Mouse (Mus musculus) mesoderm, embryonic 11.5 days (tissue): Measurements from ENCODE around the gene Zfp524.
"Not testable (repeated sequence)": the region's sequence is repeated elsewhere in the genome, so short reads cannot be mapped to it uniquely, and the experiment has no call there.

ENCODE experiments used
- DNase-seq: peaks from one replicate; pipeline ENCODE4 v3.0.0-alpha.2; 2012; ENCODE audit warnings: low read depth, low spot score

Gene Zfp524

GRCm38 (mm10) chr7:5016057-5016456, 1.8 kb downstream of the Zfp524 start:
- DNase-seq: no peak

- no peak for DNase-seq
Observed at GRCm38 (mm10) chr7:5016920-5017319, 2.7 kb downstream of the Zfp524 start.

- DNase-seq: no peak
Observed at GRCm38 (mm10) chr7:5017352-5017751, 3.1 kb downstream of the Zfp524 start.

GRCm38 (mm10) chr7:5017931-5018330, 3.7 kb downstream of the Zfp524 start:
- DNase-seq: no peak

GRCm38 (mm10) chr7:5019576-5019975, 5.4 kb downstream of the Zfp524 start:
- not testable (repeated sequence) for DNase-seq

GRCm38 (mm10) chr7:5020000-5020681, 5.9 kb downstream of the Zfp524 start, which contains the start of the genes Zfp865 and Ccdc106:
TSS of gene Zfp865 (plus strand) at chr7:5020376.
TSS of gene Ccdc106 (plus strand) at chr7:5020553.
- peak; percentile 99 for DNase-seq

- peak; percentile 15 for DNase-seq
Observed at GRCm38 (mm10) chr7:5020685-5021084, 6.5 kb downstream of the Zfp524 start.

GRCm38 (mm10) chr7:5021197-5021596, 7.0 kb downstream of the Zfp524 start:
- no peak for DNase-seq

GRCm38 (mm10) chr7:5029543-5029942, 15.3 kb downstream of the Zfp524 start:
- DNase-seq: no peak

- DNase-seq: no peak
Observed at GRCm38 (mm10) chr7:5029946-5030345, 15.7 kb downstream of the Zfp524 start.

- no peak for DNase-seq
Observed at GRCm38 (mm10) chr7:5030554-5031275, 16.5 kb downstream of the Zfp524 start.

GRCm38 (mm10) chr7:5031496-5031895, 17.3 kb downstream of the Zfp524 start:
- no peak for DNase-seq

GRCm38 (mm10) chr7:5033818-5034217, 19.6 kb downstream of the Zfp524 start, which contains the start of gene 4632433K11Rik:
TSS of gene 4632433K11Rik (plus strand) at chr7:5034118.
- DNase-seq: no peak

- no peak for DNase-seq
Observed at GRCm38 (mm10) chr7:5035628-5036027, 21.4 kb downstream of the Zfp524 start.

GRCm38 (mm10) chr7:5036136-5036535, 21.9 kb downstream of the Zfp524 start:
- no peak for DNase-seq

GRCm38 (mm10) chr7:5037026-5037425, 22.8 kb downstream of the Zfp524 start:
- no peak for DNase-seq

GRCm38 (mm10) chr7:5037467-5037866, 23.3 kb downstream of the Zfp524 start:
- DNase-seq: no peak

- DNase-seq: peak; percentile 92
Observed at GRCm38 (mm10) chr7:5038109-5038732, 24.0 kb downstream of the Zfp524 start, which contains the start of gene Zfp784. TSS of gene Zfp784 (minus strand) at chr7:5038446.

GRCm38 (mm10) chr7:5038940-5039339, 24.7 kb downstream of the Zfp524 start:
- no peak for DNase-seq

GRCm38 (mm10) chr7:5044981-5045380, 30.8 kb downstream of the Zfp524 start:
- DNase-seq: no peak

GRCm38 (mm10) chr7:5046112-5046511, 31.9 kb downstream of the Zfp524 start:
- DNase-seq: no peak

- no peak for DNase-seq
Observed at GRCm38 (mm10) chr7:5047313-5047712, 33.1 kb downstream of the Zfp524 start.
